Mouse (Mus musculus): ENCODE measurements around the gene B9d1. TPM values are rescaled to one million over a fixed set of nuclear protein-coding genes. Genes with fewer than 3 reads are reported as not detected.

Gene B9d1
- polyA plus RNA-seq, 2 experiments from 2014 or later = 3.5 to 5.9 TPM

DNA sequence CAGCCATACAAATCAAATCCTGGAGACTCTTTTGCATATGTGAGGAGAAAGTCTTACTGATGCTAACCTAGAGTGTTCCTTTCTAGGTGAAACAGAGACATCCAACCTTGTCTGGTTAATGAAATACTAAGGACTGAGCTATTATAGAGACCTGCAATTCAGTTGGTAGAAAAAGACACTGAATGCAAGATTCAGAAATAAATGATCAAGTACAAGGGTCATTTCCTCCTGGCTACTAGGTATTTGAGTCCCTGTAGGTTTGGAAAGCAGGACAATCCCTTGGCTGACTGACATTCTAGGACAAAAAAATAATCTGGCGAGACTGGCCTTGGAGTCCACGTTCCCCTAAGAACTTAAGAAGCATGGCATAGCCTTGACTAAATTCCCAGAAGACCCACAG lies 40.6 kb downstream of the B9d1 start:
- ATAC-seq = no peak

DNA sequence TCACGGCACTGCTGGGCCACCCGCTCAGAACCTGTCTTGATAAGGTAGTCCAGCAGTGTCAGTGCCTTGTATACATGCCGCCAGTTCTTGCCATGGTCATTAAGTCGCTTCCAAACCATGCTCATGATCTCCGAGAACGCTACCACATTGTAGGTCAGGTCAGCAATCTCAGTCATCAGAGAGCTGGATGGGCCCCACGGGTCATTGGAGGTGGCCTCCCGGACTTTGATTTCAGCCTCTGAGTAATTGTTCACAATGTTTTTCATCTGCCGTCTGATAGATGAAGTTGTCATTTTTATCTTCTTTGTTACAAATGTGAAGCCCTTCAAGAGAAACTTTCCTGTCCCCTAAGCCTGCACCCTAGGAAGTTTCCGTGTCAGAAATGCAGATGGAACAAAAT lies 41.5 kb downstream of the B9d1 start:
- ATAC-seq = no peak

DNA sequence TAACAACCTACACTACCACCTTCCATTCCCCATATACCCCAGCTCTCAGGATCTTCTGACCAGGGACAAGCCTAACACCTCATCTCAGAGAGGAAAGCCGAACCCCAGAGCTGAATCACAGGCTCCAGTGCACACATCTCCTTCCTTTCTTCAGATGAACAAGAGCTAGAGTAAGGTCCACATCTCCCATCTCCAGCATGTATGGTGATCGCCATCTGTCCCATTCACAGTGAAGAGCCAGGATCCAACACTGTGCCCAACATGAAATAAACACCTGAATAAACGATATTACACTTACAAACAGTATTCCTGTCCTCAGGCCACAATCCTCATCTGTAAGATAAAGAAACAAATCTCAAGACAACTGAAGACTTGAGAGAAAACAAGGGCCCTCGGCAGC lies 42.8 kb downstream of the B9d1 start:
- no peak for ATAC-seq

DNA sequence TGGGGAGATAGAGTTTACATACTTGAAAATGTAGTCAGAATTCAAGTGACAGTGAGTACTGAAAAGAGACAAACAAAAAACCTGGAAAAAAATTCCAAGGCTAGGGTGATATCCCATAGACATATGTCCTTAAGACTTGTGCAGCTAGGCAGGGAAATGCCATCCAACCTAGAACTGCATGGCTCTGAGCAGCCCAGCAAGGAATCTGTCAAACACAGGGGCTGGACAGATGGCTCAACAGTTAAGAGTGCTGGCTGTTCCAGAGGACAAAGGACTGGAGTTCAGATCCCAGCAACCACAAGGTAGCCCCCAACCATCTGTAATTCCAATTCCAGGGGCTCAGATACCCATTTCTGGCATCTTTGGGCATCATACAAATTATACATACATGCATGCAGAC lies 45.7 kb downstream of the B9d1 start:
- no peak for ATAC-seq

DNA sequence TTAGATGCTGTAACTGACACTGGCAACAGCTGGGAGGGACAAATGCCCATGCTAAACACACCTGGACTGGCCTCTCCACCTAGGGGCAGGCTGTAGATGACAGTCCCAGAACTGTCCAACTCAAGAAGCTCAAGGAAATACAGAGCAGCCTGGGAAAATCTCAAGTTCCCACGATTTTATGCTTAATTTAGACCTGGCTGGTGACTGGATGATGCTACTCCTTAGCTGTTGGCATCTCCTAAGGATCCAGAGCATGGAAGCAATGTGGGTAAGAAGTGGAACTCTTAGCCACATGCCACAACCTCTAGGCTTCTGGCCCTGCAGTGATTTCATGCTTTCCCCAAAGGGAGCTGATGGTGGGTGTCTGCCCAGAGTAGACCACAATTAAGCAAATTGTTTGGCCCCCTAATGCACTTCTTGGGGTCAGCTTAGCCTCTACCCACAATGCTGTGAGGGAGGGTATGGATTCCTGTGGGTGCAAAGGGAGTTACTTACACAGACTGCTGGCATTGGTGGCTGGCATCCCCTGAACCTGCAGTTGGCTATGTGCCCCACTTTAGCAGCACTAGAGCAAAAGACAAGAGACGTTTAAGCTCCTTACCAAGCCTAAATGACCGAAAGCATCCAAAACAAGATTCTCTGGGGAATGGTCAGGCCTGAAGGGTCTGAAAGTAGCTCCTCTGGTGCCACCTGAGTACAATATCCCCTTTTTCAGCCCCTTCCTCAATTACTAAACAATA lies 48.2 kb downstream of the B9d1 start:
- no peak for ATAC-seq

DNA sequence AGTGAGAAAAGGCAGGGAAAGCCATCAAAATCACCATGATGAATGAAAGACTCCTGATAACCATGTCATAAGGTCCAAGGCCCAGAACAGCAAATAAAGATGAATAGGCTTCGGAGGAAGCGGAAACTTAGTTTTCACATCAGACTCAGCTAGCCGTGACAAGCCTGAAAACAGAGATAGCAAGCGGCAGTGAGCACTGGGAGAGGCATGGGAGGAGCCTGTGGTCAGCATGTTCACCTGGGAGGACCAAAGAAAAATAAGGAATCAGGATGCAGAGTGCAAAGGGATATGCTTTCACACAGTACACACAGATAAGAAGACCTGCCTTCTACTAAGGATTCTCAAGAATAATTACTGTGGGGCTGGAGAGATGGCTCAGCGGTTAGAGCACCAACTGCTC lies 54.6 kb downstream of the B9d1 start:
- ATAC-seq = no peak

DNA sequence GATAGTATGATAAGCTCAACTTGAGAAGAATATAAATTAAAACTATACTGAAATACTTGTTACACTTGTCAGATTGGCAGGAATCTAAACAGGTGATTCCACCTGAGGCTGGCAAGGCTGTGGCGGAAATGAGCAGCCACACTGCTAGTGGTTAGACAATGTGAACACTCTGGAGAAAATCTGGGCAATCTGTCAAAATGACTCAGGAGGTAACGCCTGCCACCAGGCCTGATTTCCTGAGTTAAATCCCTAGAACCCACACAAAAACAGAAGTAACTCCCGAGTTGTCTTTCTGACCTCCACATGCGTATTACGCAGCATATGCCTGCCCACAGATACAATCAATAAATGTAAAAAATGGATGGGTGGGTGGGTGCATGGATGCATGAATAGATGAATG lies 57.5 kb downstream of the B9d1 start:
- ATAC-seq = no peak

Other genes starting within 250 kb of the B9d1 start
- 10 to 100 TPM; 35.8 to 49.3 TPM for gene Aldh3a2, start 237.7 kb upstream of the B9d1 start, polyA plus RNA-seq (2017; shearing (Covaris generic))
- gene Slc47a2, start 162.3 kb upstream of the B9d1 start, polyA plus RNA-seq (2017; shearing (Covaris generic)) = not detected
- gene Slc47a1, start 126.8 kb upstream of the B9d1 start, polyA plus RNA-seq (2017; shearing (Covaris generic)) = not detected
- not detected for gene Rnf112, start 51.0 kb upstream of the B9d1 start, polyA plus RNA-seq (2017; shearing (Covaris generic))
- not detected for gene Mfap4, start 19.7 kb upstream of the B9d1 start, polyA plus RNA-seq (2017; shearing (Covaris generic))
- 10 to 100 TPM in 1 of 2 experiments, 1 to 10 TPM in 1; 9.2 to 18.0 TPM for gene Mapk7, start 10.7 kb upstream of the B9d1 start, polyA plus RNA-seq (2017; shearing (Covaris generic))
- gene Epn2, start 74.5 kb downstream of the B9d1 start, polyA plus RNA-seq (2017; shearing (Covaris generic)) = under 1 TPM; 0.26 to 0.86 TPM
- 100 to 1,000 TPM; 220 to 344 TPM for gene Grap, start 148.1 kb downstream of the B9d1 start, polyA plus RNA-seq (2017; shearing (Covaris generic))
- gene Fam83g, start 178.9 kb downstream of the B9d1 start, polyA plus RNA-seq (2017; shearing (Covaris generic)) = under 1 TPM; 0.08 to 0.41 TPM
- gene Slc5a10, start 215.7 kb downstream of the B9d1 start, polyA plus RNA-seq (2017; shearing (Covaris generic)) = not detected